Mouse (Mus musculus): ENCODE measurements at regions not wholly inside any gene's neighbourhood (a gene's known extent, or its start where the extent isn't known, plus 50 kb on each side); places are given as distances from the start of the nearest gene placed in this dataset.
A peak's percentile ranks its signal among the peaks of the same experiment; 100 is the strongest.

DNA sequence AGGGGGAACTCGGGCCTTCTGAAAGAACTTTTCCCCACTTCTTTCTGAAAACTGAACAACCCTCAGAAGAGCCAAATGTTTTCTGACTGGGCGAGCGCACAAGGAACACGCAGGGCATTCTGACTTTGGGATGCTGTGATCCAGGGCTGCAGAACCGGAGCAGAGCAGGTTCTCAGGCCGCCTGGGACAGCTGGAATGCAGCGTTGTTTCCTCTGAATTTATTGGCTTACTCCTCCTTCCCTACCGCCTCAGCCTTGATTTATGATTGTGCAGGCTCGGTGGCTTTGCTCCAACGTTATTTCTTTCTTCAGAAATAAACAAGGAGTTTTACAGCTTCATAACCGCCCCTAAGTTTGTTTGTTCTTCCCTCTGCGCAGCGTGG lies 226.7 kb upstream of the Jun start:
- Histone ChIP-seq H3K36me3 (ENCODE audit: control insufficient read depth, insufficient read depth, low read length) (no peaks in the 10 kb centered on the region), H3K4me1 (ENCODE audit: control insufficient read depth in 2 of 2, insufficient read depth in 2 of 2, low read length in 2 of 2) (peaks cover 4 to 6% of the 10 kb centered on the region in 2 experiments; a peak in 2 of 4 replicates), H3K27ac (replicated peaks in 1 of 2; ENCODE audit: control insufficient read depth in 1 of 2, insufficient read depth in 1 of 2, low read depth in 2 of 2, low read length in 2 of 2) (no peak overlapping the region), H3K4me3 (ENCODE audit: control insufficient read depth in 1 of 2, insufficient read depth in 1 of 2, low read depth in 1 of 2, low read length in 2 of 2) (no peak overlapping the region), H3K27me3 (ENCODE audit: control insufficient read depth, insufficient read depth, low read length) (no peaks in the 10 kb centered on the region), H3K4me2 (ENCODE audit: low read length) (no peak overlapping the region), H3K9me3 (ENCODE audit: control insufficient read depth, low read length) (no peaks in the 10 kb centered on the region), H3K9ac (ENCODE audit: low read length) (no peak overlapping the region)
- ATAC-seq (ENCODE audit: insufficient number of reproducible peaks, insufficient read depth, low FRiP score, low read depth), result no peak
- 56% methylated on average over 13 of the region's 13 CpGs for whole genome bisulfite sequencing

DNA sequence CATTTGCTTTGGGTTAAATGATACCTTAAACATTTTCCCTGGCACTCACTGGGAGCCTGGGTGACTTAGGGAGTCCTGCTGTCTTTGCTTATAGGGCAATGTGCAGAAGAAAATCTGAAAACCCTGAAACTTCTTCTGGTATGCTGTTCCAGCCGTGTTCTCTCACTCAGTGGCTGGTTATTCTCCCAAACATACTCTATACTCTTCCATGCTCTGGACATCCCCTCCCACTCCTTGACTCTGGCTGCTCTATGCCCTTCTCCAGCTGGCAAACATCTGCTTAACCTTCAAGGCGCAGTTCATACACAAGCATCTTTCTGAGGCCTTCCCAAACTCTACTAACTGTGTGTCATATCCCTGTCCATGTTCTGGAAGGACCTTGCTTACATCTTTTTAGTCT lies 227.2 kb upstream of the Jun start:
- ATAC-seq (ENCODE audit: insufficient number of reproducible peaks, insufficient read depth, low FRiP score, low read depth), result no peak
- H3K9me3 ChIP-seq (ENCODE audit: control insufficient read depth, low read length), result no peaks in the 10 kb centered on the region
- H3K27me3 ChIP-seq (ENCODE audit: control insufficient read depth, insufficient read depth, low read length), result no peaks in the 10 kb centered on the region
- 79% methylated on average over 2 of the region's 2 CpGs for WGBS
- no peak overlapping the region for H3K9ac ChIP-seq (ENCODE audit: low read length)
- H3K36me3 ChIP-seq (ENCODE audit: control insufficient read depth, insufficient read depth, low read length), result no peaks in the 10 kb centered on the region
- H3K27ac ChIP-seq (replicated peaks in 1 of 2; ENCODE audit: control insufficient read depth in 1 of 2, insufficient read depth in 1 of 2, low read depth in 2 of 2, low read length in 2 of 2), result no peak overlapping the region
- no peak overlapping the region for H3K4me2 ChIP-seq (ENCODE audit: low read length)
- peaks cover 5 to 11% of the 10 kb centered on the region in 2 experiments; a peak in 3 of 4 replicates for H3K4me1 ChIP-seq (ENCODE audit: control insufficient read depth in 2 of 2, insufficient read depth in 2 of 2, low read length in 2 of 2)
- H3K4me3 ChIP-seq (ENCODE audit: control insufficient read depth in 1 of 2, insufficient read depth in 1 of 2, low read depth in 1 of 2, low read length in 2 of 2), result no peak overlapping the region

DNA sequence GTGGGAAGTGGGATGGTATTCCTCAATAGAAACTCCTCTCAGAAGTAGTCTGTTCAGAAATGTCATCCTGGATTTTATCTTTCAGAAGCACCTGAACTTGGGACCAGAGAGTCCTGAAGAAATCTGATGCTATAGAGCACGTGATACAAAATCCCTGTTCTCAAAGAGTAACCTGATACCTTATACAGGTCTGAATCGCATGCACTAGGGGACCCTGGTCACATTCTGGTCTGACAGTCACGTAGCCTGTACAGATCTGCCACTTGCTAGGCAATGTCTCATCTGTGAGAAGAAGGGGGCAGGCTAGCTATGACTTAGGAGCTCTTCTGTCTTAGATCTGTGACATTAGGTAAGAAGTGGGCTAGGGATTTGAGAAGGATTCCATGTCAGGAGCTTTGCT lies 230.1 kb upstream of the Jun start:
- no peak overlapping the region for H3K27ac ChIP-seq (replicated peaks in 1 of 2; ENCODE audit: control insufficient read depth in 1 of 2, insufficient read depth in 1 of 2, low read depth in 2 of 2, low read length in 2 of 2)
- no peaks in the 10 kb centered on the region for H3K9me3 ChIP-seq (ENCODE audit: control insufficient read depth, low read length)
- no peaks in the 10 kb centered on the region for H3K36me3 ChIP-seq (ENCODE audit: control insufficient read depth, insufficient read depth, low read length)
- no peak overlapping the region for H3K4me2 ChIP-seq (ENCODE audit: low read length)
- no peak overlapping the region for H3K4me3 ChIP-seq (ENCODE audit: control insufficient read depth in 1 of 2, insufficient read depth in 1 of 2, low read depth in 1 of 2, low read length in 2 of 2)
- H3K9ac ChIP-seq (ENCODE audit: low read length), result no peak overlapping the region
- no peaks in the 10 kb centered on the region for H3K27me3 ChIP-seq (ENCODE audit: control insufficient read depth, insufficient read depth, low read length)
- ATAC-seq (ENCODE audit: insufficient number of reproducible peaks, insufficient read depth, low FRiP score, low read depth), result no peak
- WGBS, result 49% methylated on average over 3 of the region's 3 CpGs
- peaks cover 5 to 11% of the 10 kb centered on the region in 2 experiments; a peak in 3 of 4 replicates for H3K4me1 ChIP-seq (ENCODE audit: control insufficient read depth in 2 of 2, insufficient read depth in 2 of 2, low read length in 2 of 2)

- Histone ChIP-seq H3K9ac (ENCODE audit: low read length) (no peak overlapping the region), H3K27me3 (ENCODE audit: control insufficient read depth, insufficient read depth, low read length) (no peaks in the 10 kb centered on the region), H3K4me2 (ENCODE audit: low read length) (0 out of 2 replicates have a peak overlapping the region, but pooled peaks have one; percentile 11), H3K36me3 (ENCODE audit: control insufficient read depth, insufficient read depth, low read length) (no peaks in the 10 kb centered on the region), H3K9me3 (ENCODE audit: control insufficient read depth, low read length) (no peaks in the 10 kb centered on the region), H3K4me3 (ENCODE audit: control insufficient read depth in 1 of 2, insufficient read depth in 1 of 2, low read depth in 1 of 2, low read length in 2 of 2) (no peak overlapping the region), H3K4me1 (ENCODE audit: control insufficient read depth in 2 of 2, insufficient read depth in 2 of 2, low read length in 2 of 2) (peaks cover 8 to 17% of the 10 kb centered on the region in 2 experiments), H3K27ac (replicated peaks in 1 of 2; ENCODE audit: control insufficient read depth in 1 of 2, insufficient read depth in 1 of 2, low read depth in 2 of 2, low read length in 2 of 2) (0 out of 4 replicates have a peak overlapping the region, but pooled peaks of 1 of the 2 experiments have one; percentile 1)
- WGBS, result 20% methylated on average over 2 of the region's 2 CpGs
- no peak for ATAC-seq (ENCODE audit: insufficient number of reproducible peaks, insufficient read depth, low FRiP score, low read depth)
Measured at GRCm38 (mm10) chr4:95283789-95284188, 231.8 kb upstream of the Jun start.

- Histone ChIP-seq H3K4me1 (ENCODE audit: control insufficient read depth in 2 of 2, insufficient read depth in 2 of 2, low read length in 2 of 2) (peaks cover 8 to 17% of the 10 kb centered on the region in 2 experiments), H3K36me3 (ENCODE audit: control insufficient read depth, insufficient read depth, low read length) (no peaks in the 10 kb centered on the region), H3K4me3 (ENCODE audit: control insufficient read depth in 1 of 2, insufficient read depth in 1 of 2, low read depth in 1 of 2, low read length in 2 of 2) (no peak overlapping the region), H3K9ac (ENCODE audit: low read length) (no peak overlapping the region), H3K4me2 (ENCODE audit: low read length) (no peak overlapping the region), H3K27ac (replicated peaks in 1 of 2; ENCODE audit: control insufficient read depth in 1 of 2, insufficient read depth in 1 of 2, low read depth in 2 of 2, low read length in 2 of 2) (0 out of 4 replicates have a peak overlapping the region, but pooled peaks of 1 of the 2 experiments have one; percentile 1), H3K9me3 (ENCODE audit: control insufficient read depth, low read length) (no peaks in the 10 kb centered on the region), H3K27me3 (ENCODE audit: control insufficient read depth, insufficient read depth, low read length) (no peaks in the 10 kb centered on the region)
- WGBS, result 58% methylated on average over 2 of the region's 2 CpGs
- no peak for ATAC-seq (ENCODE audit: insufficient number of reproducible peaks, insufficient read depth, low FRiP score, low read depth)
Measured at GRCm38 (mm10) chr4:95284192-95284591, 232.2 kb upstream of the Jun start.

GRCm38 (mm10) chr4:95284696-95285095 lies 232.7 kb upstream of the Jun start:
- no peak overlapping the region for H3K27ac ChIP-seq (replicated peaks in 1 of 2; ENCODE audit: control insufficient read depth in 1 of 2, insufficient read depth in 1 of 2, low read depth in 2 of 2, low read length in 2 of 2)
- H3K4me3 ChIP-seq (ENCODE audit: control insufficient read depth in 1 of 2, insufficient read depth in 1 of 2, low read depth in 1 of 2, low read length in 2 of 2), result no peak overlapping the region
- no peaks in the 10 kb centered on the region for H3K9me3 ChIP-seq (ENCODE audit: control insufficient read depth, low read length)
- ATAC-seq (ENCODE audit: insufficient number of reproducible peaks, insufficient read depth, low FRiP score, low read depth), result no peak
- no peak overlapping the region for H3K9ac ChIP-seq (ENCODE audit: low read length)
- H3K4me2 ChIP-seq (ENCODE audit: low read length), result no peak overlapping the region
- 88% methylated on average over 1 of the region's 1 CpGs for WGBS
- H3K36me3 ChIP-seq (ENCODE audit: control insufficient read depth, insufficient read depth, low read length), result no peaks in the 10 kb centered on the region
- peaks cover 8 to 17% of the 10 kb centered on the region in 2 experiments for H3K4me1 ChIP-seq (ENCODE audit: control insufficient read depth in 2 of 2, insufficient read depth in 2 of 2, low read length in 2 of 2)
- H3K27me3 ChIP-seq (ENCODE audit: control insufficient read depth, insufficient read depth, low read length), result no peaks in the 10 kb centered on the region

GRCm38 (mm10) chr4:95290321-95290720 lies 238.3 kb upstream of the Jun start:
- Histone ChIP-seq H3K27me3 (ENCODE audit: control insufficient read depth, insufficient read depth, low read length) (no peaks in the 10 kb centered on the region), H3K4me1 (ENCODE audit: control insufficient read depth in 2 of 2, insufficient read depth in 2 of 2, low read length in 2 of 2) (peaks cover 3 to 6% of the 10 kb centered on the region in 2 experiments; a peak in 3 of 4 replicates), H3K9me3 (ENCODE audit: control insufficient read depth, low read length) (no peaks in the 10 kb centered on the region), H3K4me2 (ENCODE audit: low read length) (no peak overlapping the region), H3K4me3 (ENCODE audit: control insufficient read depth in 1 of 2, insufficient read depth in 1 of 2, low read depth in 1 of 2, low read length in 2 of 2) (no peak overlapping the region), H3K27ac (replicated peaks in 1 of 2; ENCODE audit: control insufficient read depth in 1 of 2, insufficient read depth in 1 of 2, low read depth in 2 of 2, low read length in 2 of 2) (no peak overlapping the region), H3K36me3 (ENCODE audit: control insufficient read depth, insufficient read depth, low read length) (no peaks in the 10 kb centered on the region), H3K9ac (ENCODE audit: low read length) (no peak overlapping the region)
- no peak for ATAC-seq (ENCODE audit: insufficient number of reproducible peaks, insufficient read depth, low FRiP score, low read depth)
- 52% methylated on average over 4 of the region's 4 CpGs for WGBS

DNA sequence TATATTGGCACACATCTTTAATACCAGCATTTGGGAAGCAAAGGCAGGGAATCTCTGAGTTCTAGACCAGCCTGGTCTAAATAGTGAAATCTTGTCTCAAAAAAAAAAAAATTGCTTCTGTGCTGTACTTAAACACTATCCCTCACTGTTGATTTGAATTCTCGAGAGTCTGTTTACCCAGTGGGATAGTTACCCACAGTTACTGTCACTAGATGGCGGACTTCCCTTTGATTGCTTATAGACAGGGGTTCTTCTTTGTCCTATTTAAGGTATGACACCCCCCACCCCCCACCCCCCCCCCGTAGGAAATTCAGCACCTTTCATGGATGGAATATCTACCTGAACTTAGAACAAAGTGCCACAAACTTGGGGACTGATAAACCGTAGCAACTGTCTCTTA lies 242.1 kb upstream of the Jun start:
- Histone ChIP-seq H3K4me1 (ENCODE audit: control insufficient read depth in 2 of 2, insufficient read depth in 2 of 2, low read length in 2 of 2) (no peaks in the 10 kb centered on the region), H3K9ac (ENCODE audit: low read length) (no peak overlapping the region), H3K27me3 (ENCODE audit: control insufficient read depth, insufficient read depth, low read length) (no peaks in the 10 kb centered on the region), H3K27ac (replicated peaks in 1 of 2; ENCODE audit: control insufficient read depth in 1 of 2, insufficient read depth in 1 of 2, low read depth in 2 of 2, low read length in 2 of 2) (no peak overlapping the region), H3K4me3 (ENCODE audit: control insufficient read depth in 1 of 2, insufficient read depth in 1 of 2, low read depth in 1 of 2, low read length in 2 of 2) (no peak overlapping the region), H3K4me2 (ENCODE audit: low read length) (no peak overlapping the region), H3K36me3 (ENCODE audit: control insufficient read depth, insufficient read depth, low read length) (no peaks in the 10 kb centered on the region), H3K9me3 (ENCODE audit: control insufficient read depth, low read length) (no peaks in the 10 kb centered on the region)
- WGBS, result 38% methylated on average over 4 of the region's 4 CpGs
- no peak for ATAC-seq (ENCODE audit: insufficient number of reproducible peaks, insufficient read depth, low FRiP score, low read depth)

Data from heart, embryonic 14.5 days (tissue).